Mouse (Mus musculus) c-Kit-positive CD71-positive TER-119-negative erythroid progenitor cells, embryonic 14.5 days (primary cell): Measurements from ENCODE around the gene Ppef2.

Source experiments
- DNase-seq: peaks from one replicate; pipeline ENCODE4 v3.0.0-alpha.2; 2013; ENCODE audit warnings: low read depth

Gene Ppef2

DNA sequence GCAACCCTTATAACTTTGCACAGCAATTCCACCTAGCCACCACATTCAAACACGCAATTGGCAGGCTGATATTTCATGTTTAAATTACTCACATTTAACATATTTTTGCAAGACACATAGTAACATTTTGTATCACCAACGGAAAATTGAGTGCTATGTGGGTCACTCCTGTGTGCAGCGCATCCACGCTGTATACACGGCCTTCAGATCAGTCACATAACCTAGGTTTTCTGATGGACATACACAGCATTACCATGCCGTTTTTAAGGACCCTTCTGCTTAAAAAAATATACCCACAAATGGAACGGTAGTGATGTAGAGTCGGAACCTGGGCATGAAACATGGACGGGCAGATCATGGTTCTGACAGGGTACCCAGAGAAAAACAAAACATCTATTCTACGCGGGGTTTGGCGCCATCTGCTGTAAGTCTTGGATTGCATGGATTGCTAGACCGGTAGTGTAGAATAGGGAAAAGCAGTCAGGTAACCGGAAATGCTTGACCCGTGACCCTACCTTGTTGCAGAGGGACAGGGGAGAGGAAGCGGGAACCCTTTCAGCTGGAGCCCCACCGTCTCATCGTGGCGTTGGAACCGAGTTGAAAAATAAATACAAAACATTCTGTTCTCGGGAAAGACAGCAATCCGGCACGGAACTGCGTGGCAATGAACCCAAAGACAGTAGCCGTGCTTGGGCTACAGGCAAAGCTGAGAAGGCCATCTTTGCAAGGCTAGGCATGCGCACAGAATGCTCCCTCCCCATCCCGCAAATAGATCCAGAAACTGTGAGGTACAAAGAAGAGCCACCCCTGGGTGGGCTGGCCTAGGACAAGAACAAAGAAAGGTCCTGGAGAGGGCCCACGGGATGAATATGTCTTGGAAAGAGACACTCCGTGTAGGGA lies 16.5 kb downstream of the Ppef2 start:
- DNase-seq: no peak

DNA sequence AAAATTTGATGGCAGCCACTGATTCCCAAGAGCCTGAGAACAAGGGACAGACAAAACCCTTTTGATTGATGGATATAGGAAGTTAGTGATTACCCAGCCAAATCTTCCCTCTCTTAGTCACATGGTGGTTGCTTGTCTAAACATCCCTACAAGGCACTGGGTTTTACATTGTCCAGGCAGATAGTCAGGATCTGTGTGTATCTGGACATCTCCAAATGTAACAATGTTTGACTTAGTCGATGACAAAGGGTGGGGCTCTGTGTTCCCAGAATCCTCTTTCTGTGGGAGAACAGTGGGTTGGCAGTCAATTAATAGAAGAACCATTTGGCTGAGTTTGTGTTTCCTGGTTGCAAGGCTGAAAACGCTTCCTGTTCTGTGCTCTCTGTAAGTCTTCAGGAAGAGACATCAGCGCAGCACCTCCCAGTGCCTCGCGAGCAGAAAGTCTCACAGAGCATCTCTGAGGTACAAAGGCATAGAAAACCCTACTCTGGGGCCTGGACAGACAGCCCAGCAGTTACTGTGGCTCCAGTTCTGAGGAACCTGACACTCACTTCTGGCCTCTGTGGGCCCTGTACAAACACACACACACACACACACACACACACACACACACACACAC lies 21.0 kb downstream of the Ppef2 start:
- DNase-seq: no peak

DNA sequence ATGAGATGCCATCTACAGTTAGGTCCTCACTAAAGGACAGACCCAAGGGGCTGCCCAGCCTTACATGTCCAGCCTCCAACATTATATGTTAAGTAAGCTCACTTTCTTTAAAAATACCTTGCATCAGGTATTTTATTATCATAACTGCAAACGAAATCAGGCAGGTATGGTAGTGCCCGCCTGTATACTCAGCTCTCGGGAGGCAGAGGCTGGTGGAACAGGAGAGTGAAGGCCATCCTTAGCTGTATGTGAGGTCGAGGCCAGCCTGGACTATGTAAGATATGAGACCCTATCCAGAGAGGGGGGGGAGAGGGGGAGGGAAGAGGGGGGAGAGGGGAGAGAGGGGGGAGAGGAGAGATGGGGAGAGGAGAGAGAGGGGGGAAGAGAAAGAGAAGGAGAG lies 22.7 kb downstream of the Ppef2 start:
- DNase-seq: no peak

DNA sequence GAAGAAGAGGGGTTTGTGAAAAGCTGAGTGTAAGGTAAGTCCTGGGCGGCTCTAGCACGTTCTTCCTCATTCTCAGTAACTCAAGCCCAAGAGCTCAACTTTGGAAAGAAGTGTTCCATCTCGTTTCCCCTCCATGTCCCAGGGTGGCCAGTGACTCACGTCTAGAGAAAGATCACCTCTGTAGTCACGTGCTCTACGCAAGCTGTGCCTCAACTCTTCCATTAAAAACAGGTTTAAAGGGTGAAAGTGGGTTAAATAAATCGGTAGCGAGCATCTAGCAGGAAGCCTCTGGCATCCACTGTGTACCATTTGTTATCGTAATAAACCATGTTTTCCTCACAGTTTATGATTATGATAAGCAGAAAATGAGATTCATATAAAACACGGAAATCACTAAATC lies 24.2 kb downstream of the Ppef2 start:
- no peak for DNase-seq

DNA sequence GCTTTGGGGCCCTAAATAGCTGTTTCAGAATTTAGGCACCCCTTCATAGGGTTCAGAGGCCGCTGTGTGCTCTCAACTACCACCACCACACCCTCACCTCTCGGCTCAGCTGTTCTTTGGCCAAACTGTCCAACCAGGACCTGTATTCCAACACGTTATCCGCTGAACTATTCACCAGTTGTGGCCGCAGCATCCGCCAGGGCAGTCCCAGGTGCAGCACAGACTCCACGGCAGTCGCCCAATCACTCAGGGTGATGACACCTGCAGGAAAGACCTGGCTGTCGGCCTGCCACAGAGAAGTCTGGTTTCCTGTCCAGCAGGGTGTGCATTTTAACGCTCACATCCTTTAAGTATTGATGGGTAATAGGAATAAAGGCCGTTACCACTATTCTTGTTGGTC lies 25.8 kb downstream of the Ppef2 start:
- no peak for DNase-seq

- no peak for DNase-seq
Measured at GRCm38 (mm10) chr5:92229514-92229913, 26.6 kb downstream of the Ppef2 start.

DNA sequence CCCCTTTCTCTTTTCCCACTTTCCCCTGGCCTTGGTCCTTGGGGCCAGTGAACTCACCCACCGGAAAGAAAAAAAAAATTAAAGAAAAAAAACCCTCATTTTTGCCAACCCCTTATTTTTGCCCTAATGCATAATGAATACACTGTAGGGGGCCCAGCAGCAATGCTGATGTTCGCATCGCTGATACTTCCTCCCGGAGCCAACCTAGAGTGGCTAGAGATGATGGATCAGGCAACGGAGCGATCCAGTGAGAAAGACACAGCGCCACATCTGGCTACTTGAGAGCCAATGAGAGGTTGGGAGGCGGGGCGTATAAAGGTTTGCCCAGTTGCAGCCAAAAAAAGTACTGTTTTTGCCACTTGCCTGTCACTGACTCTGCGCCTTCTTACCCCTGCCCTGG lies 27.3 kb downstream of the Ppef2 start:
- no peak for DNase-seq

- DNase-seq: no peak
Measured at GRCm38 (mm10) chr5:92227782-92228181, 28.3 kb downstream of the Ppef2 start.

DNA sequence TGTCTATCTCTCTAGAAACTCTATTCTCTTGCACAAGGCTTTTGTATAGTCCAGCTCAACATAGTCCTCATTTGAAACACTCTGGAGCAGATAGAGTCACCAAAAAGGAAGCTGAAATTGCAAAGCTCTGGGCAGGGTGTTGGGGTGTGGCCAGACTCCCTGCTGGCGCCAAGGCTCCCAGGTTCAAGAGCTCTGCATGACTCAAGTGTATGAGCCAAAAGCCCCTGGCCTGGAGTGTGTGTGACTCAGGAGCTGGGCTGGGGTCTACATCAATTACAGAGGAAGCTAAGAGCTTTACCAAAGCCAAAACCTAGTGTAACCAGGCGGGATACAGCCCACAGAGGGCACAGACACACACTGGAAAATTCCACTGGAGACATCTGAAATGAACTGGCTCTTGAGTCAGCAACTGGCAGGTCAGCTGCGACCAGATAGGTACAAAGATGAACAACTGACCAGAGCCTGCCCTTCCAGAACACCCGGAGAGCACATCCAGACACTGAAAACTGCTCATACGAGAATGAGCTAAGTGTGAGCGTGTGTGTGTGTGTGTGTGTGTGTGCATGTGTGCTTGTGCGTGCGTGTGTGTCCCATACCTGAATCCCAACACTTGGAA lies 35.7 kb downstream of the Ppef2 start:
- no peak for DNase-seq

- no peak for DNase-seq
Measured at GRCm38 (mm10) chr5:92219826-92220225, 36.3 kb downstream of the Ppef2 start.

- DNase-seq: no peak
Measured at GRCm38 (mm10) chr5:92218915-92219793, 36.9 kb downstream of the Ppef2 start.

- no peak for DNase-seq
Measured at GRCm38 (mm10) chr5:92215308-92215707, 40.8 kb downstream of the Ppef2 start, which contains the start of gene U90926. Gene U90926 (minus strand): TSS chr5:92215408.

DNA sequence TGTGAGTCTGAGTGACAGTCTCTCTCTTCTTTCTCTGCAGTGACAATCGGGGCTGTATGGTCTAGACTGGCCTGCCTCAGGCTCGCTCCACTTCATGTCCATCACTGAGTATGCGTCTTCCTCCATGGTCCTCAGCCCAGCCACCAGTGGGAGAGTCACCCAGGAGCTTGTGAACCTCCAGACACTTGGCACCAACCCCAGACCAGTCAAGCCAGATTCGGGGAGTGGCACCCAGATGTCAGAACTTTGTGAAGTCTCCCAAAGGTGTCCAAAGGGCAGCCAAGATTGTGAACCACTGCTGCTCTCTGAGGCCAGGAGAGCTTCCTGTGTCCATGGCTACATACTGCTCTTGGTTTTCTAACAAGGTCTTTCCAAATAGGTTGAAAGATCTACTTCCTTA lies 43.8 kb downstream of the Ppef2 start:
- no peak for DNase-seq

GRCm38 (mm10) chr5:92210205-92210604 lies 45.9 kb downstream of the Ppef2 start:
- no peak for DNase-seq

DNA sequence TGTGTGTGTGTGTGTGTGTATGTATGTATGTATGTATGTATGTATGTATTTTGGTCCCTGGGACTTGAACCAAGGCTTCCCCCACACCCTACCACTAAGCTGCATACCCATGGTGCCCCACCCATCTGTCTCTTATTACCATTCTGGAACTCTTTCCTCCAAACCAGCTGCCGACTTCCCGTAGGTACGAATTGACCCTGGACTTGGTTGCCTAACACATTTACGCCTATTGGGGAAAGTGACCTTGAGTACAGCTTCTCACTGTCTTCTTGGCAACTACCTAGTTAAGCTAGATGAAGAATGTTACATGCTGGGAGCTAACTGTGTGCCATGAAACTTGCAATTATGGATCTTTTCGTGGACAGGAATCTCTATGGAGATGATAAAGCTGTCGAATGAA lies 50.0 kb downstream of the Ppef2 start:
- DNase-seq: no peak

DNA sequence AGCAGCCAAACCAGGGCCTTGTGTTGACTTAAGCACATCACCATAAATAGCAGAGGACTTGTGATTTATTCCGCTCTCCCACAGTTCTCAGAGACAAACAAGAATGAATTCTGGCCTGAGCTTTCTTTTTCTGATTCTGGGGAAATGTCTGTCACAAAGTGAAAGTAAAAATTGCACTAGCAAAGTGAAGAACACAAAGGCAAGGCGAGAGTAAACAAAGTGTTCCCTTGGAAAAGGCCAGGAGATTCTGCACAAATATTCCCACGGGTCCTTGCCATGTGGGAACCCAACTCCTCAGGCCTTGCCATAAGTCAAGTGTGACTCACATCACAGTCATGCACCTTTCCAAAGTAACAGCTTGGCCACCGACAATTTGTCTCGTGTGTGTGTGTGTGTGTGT lies 50.4 kb downstream of the Ppef2 start:
- DNase-seq: no peak

DNA sequence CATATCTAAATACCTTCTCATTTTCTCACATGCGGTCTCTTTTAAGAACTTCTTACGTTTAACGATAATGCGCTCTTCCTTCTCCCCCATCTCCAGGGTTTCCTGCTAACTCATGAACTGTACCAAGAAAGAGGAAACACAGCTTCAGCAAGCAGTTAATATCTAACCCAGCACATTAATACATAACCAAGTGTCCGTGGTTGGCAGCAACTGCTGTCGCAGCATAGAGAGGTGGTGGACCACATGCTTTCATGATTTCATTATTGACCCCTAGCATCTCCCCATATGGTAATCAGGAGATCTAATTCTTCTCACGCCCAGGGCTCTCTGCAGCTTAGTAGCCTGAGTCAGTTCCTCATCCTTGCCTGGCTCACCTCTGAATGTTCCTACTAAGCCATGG lies 50.9 kb downstream of the Ppef2 start:
- DNase-seq: no peak

GRCm38 (mm10) chr5:92204162-92205036 lies 51.7 kb downstream of the Ppef2 start:
- DNase-seq: peak; percentile 32

DNA sequence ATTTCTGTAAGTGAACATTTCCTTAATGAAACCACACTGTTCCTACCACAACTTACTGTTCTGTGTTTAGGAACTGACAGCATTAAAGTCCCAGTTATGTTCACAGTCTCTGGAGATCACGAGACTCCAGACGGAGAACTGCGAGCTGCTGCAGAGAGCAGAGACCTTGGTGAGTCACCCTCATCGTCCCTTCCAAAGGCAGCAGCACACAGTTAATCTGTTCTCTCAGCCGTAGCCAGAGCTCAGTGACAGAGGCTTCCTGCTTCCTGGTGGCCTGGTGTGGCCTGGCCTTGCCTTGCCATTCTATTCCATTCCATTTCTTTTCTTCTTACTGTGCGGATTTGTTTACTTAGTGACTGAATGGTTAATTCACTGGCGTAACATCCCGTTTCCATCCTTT lies 57.8 kb downstream of the Ppef2 start:
- no peak for DNase-seq

GRCm38 (mm10) chr5:92196895-92197811 lies 58.9 kb downstream of the Ppef2 start:
- DNase-seq: no peak
